Mouse (Mus musculus) heart, embryonic 12.5 days (tissue): ENCODE measurements around the gene Arap1. TPM values are rescaled to one million over a fixed set of nuclear protein-coding genes. Genes with fewer than 3 reads are reported as not detected.

Experiments used
- ATAC-seq: fragments of 200-750 bp; cut with Nextera tagmentation; 2 replicates; pipeline ENCODE4 v1.8.0; 2017; ENCODE audit warnings: moderate TSS enrichment, moderate library complexity; ENCODE audit not compliant: insufficient number of reproducible peaks, low FRiP score
- H3K27ac ChIP-seq: fragments of 300-500 bp; sonication (generic); 2 replicates; pipeline ENCODE4 v1.5.1; 2016; ENCODE audit warnings: mild to moderate bottlenecking, moderate library complexity; ENCODE audit not compliant: poor library complexity, severe bottlenecking
- H3K27me3 ChIP-seq: fragments of 300-500 bp; sonication (generic); replicated peaks from 2 replicates; pipeline ENCODE4 v1.6.1; 2016; ENCODE audit warnings: mild to moderate bottlenecking, moderate library complexity
- H3K36me3 ChIP-seq: fragments of 300-500 bp; sonication (generic); 2 replicates; pipeline ENCODE4 v1.6.1; 2016; ENCODE audit warnings: mild to moderate bottlenecking, moderate library complexity
- H3K4me1 ChIP-seq: fragments of 300-500 bp; sonication (generic); replicated peaks from 2 replicates; pipeline ENCODE4 v1.6.1; 2016; ENCODE audit warnings: mild to moderate bottlenecking
- H3K4me2 ChIP-seq: fragments of 300-500 bp; sonication (generic); 2 replicates; pipeline ENCODE4 v1.6.1; 2016; ENCODE audit warnings: mild to moderate bottlenecking, moderate library complexity
- H3K4me3 ChIP-seq: fragments of 300-500 bp; sonication (generic); 2 replicates; pipeline ENCODE4 v1.5.1; 2016; ENCODE audit warnings: mild to moderate bottlenecking
- H3K9ac ChIP-seq: fragments of 300-500 bp; sonication (generic); 2 replicates; pipeline ENCODE4 v1.6.1; 2016; ENCODE audit warnings: mild to moderate bottlenecking, moderate library complexity
- H3K9me3 ChIP-seq: fragments of 300-500 bp; sonication (generic); replicated peaks from 2 replicates; pipeline ENCODE4 v1.6.1; 2016; ENCODE audit warnings: mild to moderate bottlenecking, moderate library complexity
- WGBS: fragments of 180-500 bp; shearing (Covaris S2); methylation state at CpG from one replicate; pipeline ENCODE4 v1.1.7; 2016; 5-methylcytosine and 5-hydroxymethylcytosine counted together
- polyA plus RNA-seq: library from polyadenylated mRNA; unstranded; fragments of >200 nt; fragmentation: Nextera tagmentation; extraction: Ambion mirVana; gene quantifications from 2 replicates; pipeline ENCODE4 v1.2.1, GENCODE M21; 2016

Arap1 gene
- 19.9 and 22.5 TPM in 2 replicates for polyA plus RNA-seq

- no peaks in the 10 kb centered on the region for H3K36me3 ChIP-seq
- peak within 1 kb of the TSS; percentile 58 for H3K4me3 ChIP-seq
- H3K4me2 ChIP-seq: peak within 1 kb of the TSS; percentile 91
- H3K9me3 ChIP-seq: no peaks in the 10 kb centered on the region
- peak within 1 kb of the TSS; percentile 64 for H3K9ac ChIP-seq
- H3K27me3 ChIP-seq: peaks cover 59% of the 10 kb centered on the region
- peak; percentile 81 for ATAC-seq
- H3K4me1 ChIP-seq: peaks cover 52% of the 10 kb centered on the region
- whole genome bisulfite sequencing: under 1% methylated on average over 35 of the region's 35 CpGs
- no peak within 1 kb of the TSS for H3K27ac ChIP-seq
These were observed at the start of gene Arap1 for GRCm38 (mm10) chr7:101347767-101348270. Gene Arap1 (plus strand): TSS chr7:101348067.

DNA sequence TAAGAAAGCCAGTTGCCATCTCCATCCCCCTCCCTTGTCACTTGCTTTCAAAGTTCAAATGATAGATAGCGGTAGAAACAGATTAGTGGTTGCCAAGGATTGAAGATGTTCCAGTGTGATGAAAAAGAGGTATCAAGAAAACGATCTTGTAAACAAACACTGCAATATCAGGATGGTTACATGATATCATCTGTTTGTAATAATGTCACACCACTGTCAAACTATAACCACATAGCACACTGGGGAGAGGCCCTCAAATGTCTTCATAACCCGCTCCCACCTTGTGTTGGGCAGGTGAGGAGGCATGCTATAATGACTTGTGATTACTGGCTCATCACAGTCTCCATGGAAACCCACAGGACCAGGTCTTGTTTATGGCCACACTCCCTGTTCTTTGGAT is 49.5 kb upstream of the Arap1 start:
- H3K27me3 ChIP-seq: peaks cover 27% of the 10 kb centered on the region
- no peak overlapping the region for H3K27ac ChIP-seq
- peaks cover 20% of the 10 kb centered on the region for H3K36me3 ChIP-seq
- no peak for ATAC-seq
- no peak overlapping the region for H3K4me2 ChIP-seq
- H3K4me3 ChIP-seq: no peak overlapping the region
- WGBS: 86% methylated on average over 3 of the region's 3 CpGs
- no peaks in the 10 kb centered on the region for H3K9me3 ChIP-seq
- no peak overlapping the region for H3K9ac ChIP-seq
- peaks cover 36% of the 10 kb centered on the region for H3K4me1 ChIP-seq

GRCm38 (mm10) chr7:101301361-101301880 is 46.4 kb upstream of the Arap1 start:
- H3K4me2 ChIP-seq: peak overlapping the region; percentile 86
- no peaks in the 10 kb centered on the region for H3K36me3 ChIP-seq
- WGBS: under 1% methylated on average over 30 of the region's 30 CpGs
- H3K27me3 ChIP-seq: peaks cover 27% of the 10 kb centered on the region
- H3K4me3 ChIP-seq: peak overlapping the region; percentile 60
- peak overlapping the region; percentile 69 for H3K9ac ChIP-seq
- H3K9me3 ChIP-seq: no peaks in the 10 kb centered on the region
- H3K4me1 ChIP-seq: peaks cover 27% of the 10 kb centered on the region
- H3K27ac ChIP-seq: peak overlapping the region; percentile 77
- peak; percentile 53 for ATAC-seq

GRCm38 (mm10) chr7:101301881-101302456 is 45.9 kb upstream of the Arap1 start, which contains the start of gene Atg16l2:
Gene Atg16l2 (minus strand): TSS chr7:101302251.
- WGBS: under 1% methylated on average over 39 of the region's 39 CpGs
- H3K27ac ChIP-seq: peak within 1 kb of the TSS; percentile 77
- H3K36me3 ChIP-seq: no peaks in the 10 kb centered on the region
- H3K4me2 ChIP-seq: peak within 1 kb of the TSS; percentile 86
- H3K4me1 ChIP-seq: peaks cover 23% of the 10 kb centered on the region
- peak; percentile 94 for ATAC-seq
- H3K9me3 ChIP-seq: no peaks in the 10 kb centered on the region
- H3K27me3 ChIP-seq: peaks cover 27% of the 10 kb centered on the region
- H3K9ac ChIP-seq: peak within 1 kb of the TSS; percentile 69
- H3K4me3 ChIP-seq: peak within 1 kb of the TSS; percentile 60

DNA sequence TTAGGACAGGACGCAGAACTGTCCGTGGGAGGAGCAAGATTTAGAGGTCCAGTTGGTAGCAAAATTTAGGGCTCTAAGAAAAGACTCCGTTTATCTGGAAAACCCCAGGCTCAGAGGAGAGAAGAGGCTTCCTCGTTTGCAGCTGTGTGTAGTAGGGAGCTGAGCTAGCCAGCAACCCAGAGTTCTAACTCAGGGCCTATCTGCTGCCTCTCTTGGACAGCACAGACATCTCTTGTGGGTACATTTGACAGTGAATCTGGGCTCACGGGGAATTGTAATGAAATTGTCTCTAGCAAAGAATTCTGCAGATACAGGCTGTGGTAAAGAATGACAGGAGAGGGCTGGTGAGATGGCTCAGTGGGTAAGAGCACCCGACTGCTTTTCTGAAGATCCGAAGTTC is 45.2 kb upstream of the Arap1 start:
- H3K4me3 ChIP-seq: peak overlapping the region; percentile 60
- peaks cover 20% of the 10 kb centered on the region for H3K4me1 ChIP-seq
- H3K36me3 ChIP-seq: no peaks in the 10 kb centered on the region
- H3K4me2 ChIP-seq: peak overlapping the region; percentile 86
- H3K27me3 ChIP-seq: peaks cover 22% of the 10 kb centered on the region
- H3K9me3 ChIP-seq: no peaks in the 10 kb centered on the region
- no peak for ATAC-seq
- peak overlapping the region; percentile 77 for H3K27ac ChIP-seq
- H3K9ac ChIP-seq: peak overlapping the region; percentile 69
- WGBS: 29% methylated on average over 7 of the region's 7 CpGs

DNA sequence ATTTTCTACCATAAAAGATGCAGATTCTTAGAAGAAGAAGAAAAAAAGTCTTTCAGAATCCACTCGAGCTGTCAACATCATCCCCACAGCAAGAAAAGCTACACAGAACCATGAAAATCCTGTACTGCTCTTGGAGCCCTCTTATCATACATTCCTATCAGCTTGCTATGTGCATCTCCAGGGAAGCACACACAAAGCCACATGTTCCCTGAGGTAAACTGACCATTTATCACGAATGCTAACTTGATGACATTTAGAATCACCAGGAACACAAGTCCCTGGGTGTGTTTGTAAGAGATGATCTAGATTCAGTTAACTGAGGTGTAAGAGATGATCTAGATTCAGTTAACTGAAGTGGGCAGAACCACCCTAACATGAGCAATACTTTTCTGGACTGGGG is 41.0 kb upstream of the Arap1 start:
- no peak for ATAC-seq
- no peak overlapping the region for H3K4me3 ChIP-seq
- no peak overlapping the region for H3K4me2 ChIP-seq
- H3K27ac ChIP-seq: no peak overlapping the region
- 25% methylated on average over 2 of the region's 2 CpGs for WGBS
- no peaks in the 10 kb centered on the region for H3K9me3 ChIP-seq
- H3K27me3 ChIP-seq: no peaks in the 10 kb centered on the region
- no peaks in the 10 kb centered on the region for H3K36me3 ChIP-seq
- no peak overlapping the region for H3K9ac ChIP-seq
- H3K4me1 ChIP-seq: peaks cover 11% of the 10 kb centered on the region; the same call in 1 of the 2 replicates

DNA sequence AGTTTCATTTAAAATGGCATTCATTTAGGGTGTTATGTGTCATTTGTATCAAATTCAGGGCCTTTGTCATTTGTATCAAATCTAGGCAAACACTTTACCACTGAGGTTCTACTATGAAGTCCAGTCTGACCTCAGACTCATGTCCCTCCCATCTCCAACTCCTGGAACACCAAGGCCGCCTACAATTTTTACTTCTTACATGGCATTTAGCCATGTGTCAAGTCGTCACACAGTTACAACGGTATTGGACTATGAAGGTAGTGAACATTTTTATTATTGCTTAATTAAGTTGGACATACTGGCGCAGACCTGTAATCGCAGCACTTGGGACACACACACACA is 37.9 kb upstream of the Arap1 start:
- Histone ChIP-seq H3K9ac (peak overlapping the region; percentile 35), H3K4me1 (peaks cover 11% of the 10 kb centered on the region), H3K9me3 (no peaks in the 10 kb centered on the region), H3K27me3 (no peaks in the 10 kb centered on the region), H3K27ac (peak overlapping the region; percentile 89), H3K4me3 (peak overlapping the region; percentile 50), H3K36me3 (no peaks in the 10 kb centered on the region), H3K4me2 (peak overlapping the region; percentile 63)
- no peak for ATAC-seq
- WGBS: 47% methylated on average over 5 of the region's 5 CpGs

- H3K4me1 ChIP-seq: peaks cover 14% of the 10 kb centered on the region
- WGBS: under 1% methylated on average over 43 of the region's 43 CpGs
- no peaks in the 10 kb centered on the region for H3K9me3 ChIP-seq
- H3K9ac ChIP-seq: peak overlapping the region; percentile 35
- peak overlapping the region; percentile 63 for H3K4me2 ChIP-seq
- H3K27me3 ChIP-seq: no peaks in the 10 kb centered on the region
- H3K4me3 ChIP-seq: peak overlapping the region; percentile 50
- ATAC-seq: peak; percentile 94
- H3K36me3 ChIP-seq: no peaks in the 10 kb centered on the region
- peak overlapping the region; percentile 89 for H3K27ac ChIP-seq
These were observed 37.4 kb upstream of the Arap1 start for GRCm38 (mm10) chr7:101310327-101311028.

GRCm38 (mm10) chr7:101311061-101311460 is 36.8 kb upstream of the Arap1 start:
- WGBS: 18% methylated on average over 2 of the region's 2 CpGs
- ATAC-seq: no peak
- no peaks in the 10 kb centered on the region for H3K27me3 ChIP-seq
- no peaks in the 10 kb centered on the region for H3K9me3 ChIP-seq
- H3K4me3 ChIP-seq: peak overlapping the region; percentile 50
- peak overlapping the region; percentile 89; the same call in 1 of the 2 replicates for H3K27ac ChIP-seq
- H3K36me3 ChIP-seq: no peaks in the 10 kb centered on the region
- peaks cover 14% of the 10 kb centered on the region for H3K4me1 ChIP-seq
- H3K4me2 ChIP-seq: peak overlapping the region; percentile 63
- H3K9ac ChIP-seq: no peak overlapping the region

DNA sequence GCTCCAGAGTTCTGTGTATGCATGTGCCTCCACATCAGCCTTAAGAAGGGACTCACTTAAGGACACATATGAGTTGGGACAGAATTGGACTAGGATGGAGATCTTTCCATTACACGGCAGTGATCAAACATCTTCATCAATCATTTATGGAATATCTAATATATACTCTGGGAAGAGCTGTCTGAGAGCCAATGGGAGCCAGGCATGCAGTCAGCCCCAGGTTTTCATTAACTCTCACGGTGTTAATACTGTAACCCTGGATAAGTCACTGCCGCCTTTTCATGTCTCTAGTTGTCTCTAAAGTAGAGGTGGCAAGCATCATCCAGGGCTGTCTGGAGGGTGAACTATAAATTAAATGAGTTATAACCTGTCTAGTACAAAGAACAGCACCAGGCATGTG is 34.8 kb upstream of the Arap1 start:
- H3K4me1 ChIP-seq: peaks cover 12% of the 10 kb centered on the region
- no peak overlapping the region for H3K4me2 ChIP-seq
- H3K9ac ChIP-seq: no peak overlapping the region
- H3K36me3 ChIP-seq: no peaks in the 10 kb centered on the region
- ATAC-seq: no peak
- no peak overlapping the region for H3K4me3 ChIP-seq
- H3K27ac ChIP-seq: no peak overlapping the region
- WGBS: 84% methylated on average over 3 of the region's 3 CpGs
- H3K27me3 ChIP-seq: no peaks in the 10 kb centered on the region
- no peaks in the 10 kb centered on the region for H3K9me3 ChIP-seq

GRCm38 (mm10) chr7:101314396-101314795 is 33.5 kb upstream of the Arap1 start:
- Histone ChIP-seq H3K27me3 (no peaks in the 10 kb centered on the region), H3K4me2 (no peak overlapping the region), H3K9me3 (no peaks in the 10 kb centered on the region), H3K9ac (no peak overlapping the region), H3K36me3 (no peaks in the 10 kb centered on the region), H3K27ac (no peak overlapping the region), H3K4me1 (peaks cover 22% of the 10 kb centered on the region), H3K4me3 (no peak overlapping the region)
- no peak for ATAC-seq
- WGBS: 42% methylated on average over 5 of the region's 5 CpGs
